Mouse (Mus musculus): ENCODE results near the gene Pnmt. TPM values are rescaled to one million over a fixed set of nuclear protein-coding genes. Genes with fewer than 3 reads are reported as not detected.

Pnmt gene
- polyA plus RNA-seq, 1 experiment from 2014 or later: 1.7 TPM

Other genes with a start within 250 kb of the Pnmt start
- gene Fbxl20, start 236.0 kb upstream of the Pnmt start, polyA plus RNA-seq (2015; fragmentation: Nextera tagmentation; extraction: Ambion mirVana): 25.5 and 30.7 TPM in 2 replicates
- 53.0 and 62.5 TPM in 2 replicates for gene Med1, start 193.2 kb upstream of the Pnmt start, polyA plus RNA-seq (2015; fragmentation: Nextera tagmentation; extraction: Ambion mirVana)
- gene Cdk12, start 183.4 kb upstream of the Pnmt start, polyA plus RNA-seq (2015; fragmentation: Nextera tagmentation; extraction: Ambion mirVana): 6.9 and 8.3 TPM in 2 replicates
- 4.5 and 5.6 TPM in 2 replicates for gene Neurod2, start 56.8 kb upstream of the Pnmt start, polyA plus RNA-seq (2015; fragmentation: Nextera tagmentation; extraction: Ambion mirVana)
- gene Ppp1r1b, start 38.0 kb upstream of the Pnmt start, polyA plus RNA-seq (2015; fragmentation: Nextera tagmentation; extraction: Ambion mirVana): 2.4 and 2.9 TPM in 2 replicates
- 32.9 and 37.0 TPM in 2 replicates for gene Stard3, start 28.1 kb upstream of the Pnmt start, polyA plus RNA-seq (2015; fragmentation: Nextera tagmentation; extraction: Ambion mirVana)
- 0.22 TPM in 1 of 2 replicates, not detected in the other for gene Tcap, start 2.6 kb upstream of the Pnmt start, polyA plus RNA-seq (2015; fragmentation: Nextera tagmentation; extraction: Ambion mirVana)
- gene Pgap3, start 14.0 kb downstream of the Pnmt start, polyA plus RNA-seq (2015; fragmentation: Nextera tagmentation; extraction: Ambion mirVana): 7.4 and 8.6 TPM in 2 replicates
- gene Erbb2, start 26.0 kb downstream of the Pnmt start, polyA plus RNA-seq (2015; fragmentation: Nextera tagmentation; extraction: Ambion mirVana): 5.2 and 5.7 TPM in 2 replicates
- 252 TPM in 2 replicates for gene Mien1, start 52.5 kb downstream of the Pnmt start, polyA plus RNA-seq (2015; fragmentation: Nextera tagmentation; extraction: Ambion mirVana)
- 0.42 and 0.82 TPM in 2 replicates for gene Grb7, start 59.9 kb downstream of the Pnmt start, polyA plus RNA-seq (2015; fragmentation: Nextera tagmentation; extraction: Ambion mirVana)
- gene Ikzf3, start 159.6 kb downstream of the Pnmt start, polyA plus RNA-seq (2015; fragmentation: Nextera tagmentation; extraction: Ambion mirVana): not detected in 2 replicates
- gene Zpbp2, start 164.6 kb downstream of the Pnmt start, polyA plus RNA-seq (2015; fragmentation: Nextera tagmentation; extraction: Ambion mirVana): 0.15 TPM in 1 of 2 replicates, not detected in the other
- gene Ormdl3, start 200.9 kb downstream of the Pnmt start, polyA plus RNA-seq (2015; fragmentation: Nextera tagmentation; extraction: Ambion mirVana): 119 and 121 TPM in 2 replicates
- not detected in 2 replicates for gene Lrrc3c, start 211.8 kb downstream of the Pnmt start, polyA plus RNA-seq (2015; fragmentation: Nextera tagmentation; extraction: Ambion mirVana)
- 0.18 and 0.65 TPM in 2 replicates for gene Gm12355, start 239.2 kb downstream of the Pnmt start, polyA plus RNA-seq (2015; fragmentation: Nextera tagmentation; extraction: Ambion mirVana)
- not detected in 2 replicates for gene Gsdma3, start 239.9 kb downstream of the Pnmt start, polyA plus RNA-seq (2015; fragmentation: Nextera tagmentation; extraction: Ambion mirVana)